Mouse (Mus musculus) cerebellum, adult 9-11 months (tissue): ENCODE measurements at regions not wholly inside any gene's neighbourhood (a gene's known extent, or its start where the extent isn't known, plus 50 kb on each side); places are given as distances from the start of the nearest gene placed in this dataset.

Experiments used
- DNase-seq: peaks from one replicate; pipeline ENCODE4 v3.0.0; 2022

DNA sequence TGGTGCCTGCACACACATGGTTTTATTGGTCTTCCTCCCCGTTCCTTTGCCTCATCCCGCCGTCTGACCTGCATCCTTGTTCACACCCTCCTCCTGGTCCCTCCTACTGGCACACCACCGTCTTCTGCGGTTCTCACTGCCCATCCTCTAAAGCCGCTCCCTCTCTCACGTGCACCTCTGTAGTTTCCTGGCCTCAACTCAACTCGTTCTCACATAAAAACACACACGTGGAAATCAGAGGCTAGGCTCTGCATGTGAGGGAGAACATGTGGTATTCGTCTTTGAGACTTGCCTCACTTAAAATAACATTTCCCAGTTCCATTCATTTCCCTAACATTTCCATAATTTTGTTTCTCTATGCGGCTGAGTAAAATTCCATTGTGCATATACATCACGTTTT lies 69.5 kb downstream of the Aldh8a1 start:
- DNase-seq, result no peak

DNA sequence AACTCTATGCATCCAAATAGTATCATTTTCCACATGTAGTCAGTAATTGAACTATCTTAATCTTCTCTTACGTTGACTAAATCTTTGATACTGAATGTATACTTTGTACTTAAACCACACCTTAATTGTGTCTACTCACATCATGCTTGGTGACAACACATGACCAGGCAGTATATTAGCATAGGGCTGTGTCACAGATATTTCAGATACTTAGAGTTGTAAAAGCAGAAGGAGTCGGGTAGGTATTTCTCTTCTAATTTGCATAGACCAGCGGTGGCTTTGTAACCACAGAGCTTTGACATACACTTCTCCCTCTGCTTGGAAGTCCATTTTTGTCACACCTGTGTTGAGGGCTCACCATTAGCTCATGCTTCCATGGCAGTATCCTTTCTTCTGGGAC lies 71.0 kb downstream of the Aldh8a1 start:
- no peak for DNase-seq

DNA sequence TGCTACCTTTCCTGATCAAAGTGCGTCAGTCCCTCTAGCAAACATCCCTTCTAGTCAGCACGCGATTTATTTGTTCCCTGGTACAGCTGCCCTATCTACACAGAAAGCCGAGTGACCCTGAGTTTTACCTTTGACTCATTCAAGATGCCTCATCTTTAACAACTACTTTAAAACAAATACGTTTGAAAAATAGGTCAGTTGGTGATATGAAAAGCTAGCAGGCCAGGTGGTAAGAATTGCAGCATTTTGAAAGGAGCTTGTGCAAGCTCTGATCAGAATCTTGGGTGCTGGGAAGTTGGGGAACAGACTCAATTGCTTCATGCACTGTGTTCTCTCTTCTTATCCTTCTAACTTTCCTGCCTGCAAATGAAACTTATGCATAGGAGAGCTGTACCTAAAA lies 71.9 kb downstream of the Aldh8a1 start:
- DNase-seq, result no peak

DNA sequence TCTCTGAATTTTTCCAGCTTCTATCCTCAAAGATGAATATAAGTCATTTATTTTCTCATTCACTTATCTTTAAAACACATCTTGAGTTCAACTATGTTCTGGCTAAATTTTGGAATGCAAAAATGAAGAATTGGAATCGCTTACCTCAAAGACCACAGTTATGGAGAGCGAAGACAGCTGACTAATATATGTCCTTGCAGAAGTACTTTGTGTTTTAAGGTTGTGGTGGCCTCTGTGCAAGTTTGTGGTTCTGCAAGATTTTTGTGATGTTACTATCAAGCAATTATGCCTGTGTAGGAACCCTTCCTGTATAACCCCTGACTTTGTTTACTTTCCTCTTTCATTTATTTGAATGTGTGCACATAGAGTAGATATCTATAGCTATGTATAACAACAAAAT lies 75.5 kb downstream of the Aldh8a1 start:
- no peak for DNase-seq

DNA sequence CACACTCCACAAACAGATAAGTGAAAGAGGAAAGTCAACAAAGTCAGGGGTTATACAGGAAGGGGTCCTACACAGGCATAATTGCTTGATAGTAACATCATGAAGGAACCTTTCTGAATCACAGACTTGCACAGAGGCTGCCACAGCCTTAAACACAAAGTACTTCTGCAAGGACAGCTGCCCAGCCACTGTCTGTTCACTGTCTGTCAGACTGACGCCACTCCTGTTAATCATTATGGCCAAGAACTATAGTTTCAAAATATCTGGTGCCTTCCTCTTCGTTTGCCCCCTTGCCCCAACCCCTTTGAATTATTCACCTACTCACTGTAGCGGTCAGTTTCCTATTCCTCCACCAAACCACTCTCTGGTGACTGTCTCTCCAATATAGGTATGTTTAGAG lies 76.4 kb downstream of the Aldh8a1 start:
- no peak for DNase-seq

DNA sequence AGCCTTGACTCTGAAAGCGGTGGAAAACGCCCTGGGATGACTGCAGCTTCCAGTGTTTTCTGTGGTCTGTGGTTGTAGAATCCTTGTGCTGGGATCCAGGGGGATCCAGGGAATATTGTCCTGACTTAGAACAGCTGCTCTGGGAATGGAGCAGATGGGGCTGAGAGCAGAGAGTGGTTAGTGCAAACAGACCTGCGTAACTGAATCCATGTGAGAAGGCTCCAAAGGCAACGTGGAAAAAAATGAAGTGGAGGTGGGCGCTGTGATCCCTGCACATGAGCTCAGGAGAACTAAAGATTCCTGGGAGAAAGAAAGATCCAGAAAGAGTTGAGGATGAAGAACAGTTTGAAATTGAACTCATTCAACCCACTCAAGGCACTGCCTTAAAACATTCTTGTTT lies 77.1 kb downstream of the Aldh8a1 start:
- no peak for DNase-seq

DNA sequence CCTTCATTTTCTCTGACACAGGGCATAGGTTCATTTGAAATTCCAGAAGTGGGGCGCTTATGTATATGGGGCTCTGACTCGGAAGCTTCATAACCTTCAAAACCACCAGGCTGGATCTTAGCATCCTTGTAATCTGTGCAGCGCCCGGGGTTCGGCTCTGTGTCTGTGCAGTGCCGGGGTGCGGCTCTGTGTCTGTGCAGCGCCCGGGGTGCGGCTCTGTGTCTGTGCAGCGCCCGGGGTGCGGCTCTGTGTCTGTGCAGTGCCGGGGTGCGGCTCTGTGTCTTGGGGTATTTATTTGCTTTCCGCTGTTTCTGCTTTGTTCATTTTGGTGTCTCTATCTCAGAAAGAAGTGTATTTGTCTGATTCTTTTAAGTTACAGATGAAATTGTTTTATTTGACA lies 77.7 kb downstream of the Aldh8a1 start:
- DNase-seq, result no peak

DNA sequence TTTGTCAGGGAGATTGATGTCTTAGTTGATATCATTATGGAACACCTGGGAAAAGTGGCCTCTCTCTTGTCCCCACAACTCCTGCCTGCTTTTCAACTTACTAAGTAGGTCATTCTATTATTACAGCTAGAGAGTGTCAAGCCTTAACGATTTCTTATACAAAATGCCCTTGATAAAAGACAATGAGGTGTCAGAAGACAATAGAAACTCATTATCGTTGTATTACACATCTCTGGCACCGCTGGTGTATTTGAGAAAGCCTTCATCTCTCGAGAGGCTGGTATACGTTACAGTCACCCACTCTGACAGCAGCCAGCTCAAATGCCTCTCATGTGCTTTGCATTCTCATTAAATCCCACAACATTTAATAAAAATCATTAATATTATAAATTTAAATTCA lies 78.8 kb downstream of the Aldh8a1 start:
- no peak for DNase-seq

DNA sequence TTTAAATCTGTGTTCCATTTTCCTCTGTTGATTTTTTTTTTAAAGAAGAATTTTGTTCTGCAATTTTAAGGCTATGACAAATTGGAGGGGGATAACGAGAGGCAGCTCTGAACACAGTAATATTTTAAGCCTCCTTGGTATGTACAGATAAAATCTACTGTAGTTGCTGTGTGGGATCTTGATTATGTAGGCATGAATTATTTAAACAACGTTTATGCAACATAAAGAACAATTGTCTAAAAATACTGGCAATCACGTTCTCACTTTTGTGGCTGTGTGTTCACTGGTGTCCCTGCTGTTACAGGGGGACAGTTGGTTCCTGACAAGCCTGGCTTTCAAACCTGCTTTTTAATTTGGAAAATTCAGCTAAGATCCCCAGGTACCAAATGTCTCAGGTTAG lies 79.3 kb downstream of the Aldh8a1 start:
- DNase-seq, result no peak

DNA sequence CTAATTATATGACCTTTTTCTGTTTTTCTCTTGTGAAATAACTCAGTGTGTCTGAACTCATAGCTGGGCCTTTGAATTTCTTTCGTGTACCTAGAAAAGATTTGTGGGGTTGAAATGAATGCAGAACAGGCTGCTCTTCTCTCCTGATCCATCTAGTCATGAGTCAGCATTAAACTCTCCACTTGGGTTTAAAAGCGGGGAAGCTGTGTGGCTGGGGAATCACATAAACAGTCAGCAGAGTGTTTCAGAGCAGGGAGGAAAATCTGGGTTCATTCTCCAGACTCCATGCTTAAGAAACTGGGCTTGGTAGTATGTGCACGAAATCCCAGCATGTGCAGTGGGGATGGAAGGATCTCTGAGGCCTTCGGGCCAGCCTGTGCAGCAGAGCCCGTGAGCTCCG lies 79.9 kb downstream of the Aldh8a1 start:
- DNase-seq, result no peak

DNA sequence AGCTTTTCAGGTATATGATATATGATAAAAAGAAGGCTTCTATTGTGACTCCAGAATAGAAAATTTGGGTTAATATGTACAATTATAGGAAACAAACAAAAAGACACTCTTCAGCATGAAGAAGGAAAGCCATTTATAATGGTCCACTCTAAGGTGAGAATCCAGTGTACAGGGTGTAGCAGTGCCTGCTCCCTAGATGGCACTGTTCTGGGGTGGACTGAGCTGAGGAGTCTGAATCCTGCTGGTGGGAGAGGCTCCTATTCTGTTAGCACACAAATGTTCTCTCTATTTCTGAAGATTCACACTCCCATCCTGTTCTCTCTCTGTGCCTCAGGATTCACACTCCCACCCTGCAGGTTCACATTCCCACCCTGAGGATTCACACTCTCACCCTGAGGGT lies 81.5 kb downstream of the Aldh8a1 start:
- no peak for DNase-seq

DNA sequence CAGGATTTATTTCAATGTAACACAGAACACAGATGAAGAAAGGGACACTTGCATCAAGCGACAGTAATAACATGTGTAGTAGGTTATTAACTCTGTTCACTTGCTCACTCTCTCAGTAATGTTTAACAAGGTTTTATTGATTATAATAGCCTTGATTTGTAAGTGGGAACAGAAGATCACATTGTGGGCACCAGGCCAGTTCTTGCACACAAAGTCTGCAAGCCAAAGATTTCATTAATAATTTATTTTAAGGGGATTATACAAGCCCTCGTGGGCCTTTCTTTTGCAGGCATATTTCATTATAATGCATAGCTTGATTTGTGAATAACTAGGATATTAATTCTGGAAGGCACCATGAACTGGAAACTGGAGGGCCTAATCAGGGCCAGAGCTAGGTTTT lies 83.0 kb downstream of the Aldh8a1 start:
- DNase-seq, result no peak

DNA sequence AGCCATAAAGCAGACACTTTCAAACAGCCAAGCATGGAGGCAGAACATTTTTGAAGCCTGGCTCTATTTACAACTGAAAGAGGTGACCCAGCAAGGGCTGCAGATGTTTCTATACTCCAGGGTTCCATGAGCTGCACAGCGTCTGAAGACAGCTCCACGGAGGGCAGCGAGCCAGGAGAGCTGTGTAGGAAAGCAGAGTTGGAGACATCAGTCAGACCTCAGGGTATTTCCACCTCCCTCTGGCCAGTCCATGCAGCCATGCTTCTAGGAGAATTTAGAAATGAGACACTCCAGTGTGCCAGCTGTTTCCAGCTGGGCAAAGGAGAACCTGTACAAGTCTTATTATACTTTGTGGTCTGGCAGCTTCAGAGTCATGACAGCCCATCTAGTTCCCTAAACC lies 85.8 kb downstream of the Aldh8a1 start:
- DNase-seq, result no peak

DNA sequence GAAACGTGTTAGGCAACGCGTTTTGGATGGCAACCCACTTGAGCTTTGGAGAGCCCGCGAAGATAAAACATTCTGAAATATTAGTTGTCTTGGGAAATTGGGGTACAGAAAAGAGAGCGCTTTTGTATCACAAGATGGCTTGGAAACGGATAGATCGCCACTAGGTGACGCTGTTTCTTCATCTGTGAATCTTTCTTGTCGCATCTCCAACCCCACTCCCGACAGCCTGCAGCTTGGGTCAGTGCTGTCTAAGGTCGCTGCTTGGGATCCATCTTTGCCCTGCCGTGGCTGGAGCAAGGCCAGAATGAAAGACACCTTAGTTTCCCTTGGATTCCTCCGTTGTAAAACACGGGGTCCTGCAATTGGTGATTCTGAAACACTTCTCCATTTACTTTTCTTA lies 88.3 kb downstream of the Aldh8a1 start:
- peak; percentile 75 for DNase-seq

DNA sequence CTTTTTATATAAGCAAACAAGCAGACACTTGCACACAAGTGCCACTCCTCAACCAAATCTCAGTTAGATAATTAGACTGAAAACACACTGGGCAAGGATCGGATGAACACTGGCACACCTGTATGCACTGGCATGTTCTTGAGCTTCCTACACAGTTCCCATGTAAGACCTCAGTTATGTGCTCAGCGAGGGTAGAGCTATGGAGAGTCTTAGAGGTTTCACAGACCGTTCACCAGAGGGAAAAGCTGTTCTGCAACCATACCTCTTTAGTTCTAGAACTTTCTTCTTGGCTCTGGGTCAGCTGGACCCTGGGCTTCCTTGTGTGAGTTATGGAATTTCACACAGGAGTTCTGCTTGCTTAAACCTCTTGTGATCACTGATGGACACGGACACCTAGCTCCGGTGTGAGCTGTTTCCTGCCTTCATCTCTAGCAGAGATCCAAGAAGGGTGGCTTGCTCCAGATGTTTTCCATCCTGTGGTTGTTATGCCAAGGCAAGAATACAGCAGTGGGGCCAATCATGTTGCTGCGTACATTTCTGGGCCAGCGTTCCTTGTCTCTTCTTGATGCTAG lies 88.8 kb downstream of the Aldh8a1 start:
- DNase-seq, result no peak

DNA sequence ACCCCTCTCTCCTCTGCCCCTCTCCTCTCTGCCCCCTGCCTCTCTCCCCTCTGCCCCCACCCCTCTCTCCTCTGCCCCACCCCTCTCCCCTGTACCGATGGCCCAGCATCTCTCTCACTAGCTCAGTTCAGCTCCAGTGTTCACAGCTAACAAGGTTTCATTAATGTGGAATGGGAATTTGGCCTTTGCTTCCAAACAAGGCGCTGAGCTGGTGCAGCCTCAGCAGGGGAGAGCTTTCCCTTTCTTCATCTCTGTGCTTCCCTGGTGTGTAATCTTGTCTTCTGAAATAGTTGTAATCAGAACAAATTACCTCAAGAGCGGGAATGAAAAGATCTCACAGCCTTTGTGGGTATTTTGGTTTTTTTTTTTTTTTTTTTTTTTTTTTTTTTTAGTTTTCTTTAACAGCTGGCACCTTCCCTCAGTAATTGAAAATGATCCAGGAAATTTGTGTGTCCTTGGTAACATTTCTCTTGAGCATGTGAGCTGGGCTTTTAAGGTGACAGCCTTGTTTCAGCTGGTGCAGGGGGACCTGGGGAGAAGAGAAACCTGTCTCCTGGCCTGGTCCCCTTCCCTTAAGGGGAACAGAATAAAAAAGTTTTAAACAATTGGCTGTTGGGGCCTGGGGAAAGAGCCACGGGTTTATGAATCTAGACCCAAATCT lies 90.5 kb downstream of the Aldh8a1 start:
- DNase-seq, result no peak

DNA sequence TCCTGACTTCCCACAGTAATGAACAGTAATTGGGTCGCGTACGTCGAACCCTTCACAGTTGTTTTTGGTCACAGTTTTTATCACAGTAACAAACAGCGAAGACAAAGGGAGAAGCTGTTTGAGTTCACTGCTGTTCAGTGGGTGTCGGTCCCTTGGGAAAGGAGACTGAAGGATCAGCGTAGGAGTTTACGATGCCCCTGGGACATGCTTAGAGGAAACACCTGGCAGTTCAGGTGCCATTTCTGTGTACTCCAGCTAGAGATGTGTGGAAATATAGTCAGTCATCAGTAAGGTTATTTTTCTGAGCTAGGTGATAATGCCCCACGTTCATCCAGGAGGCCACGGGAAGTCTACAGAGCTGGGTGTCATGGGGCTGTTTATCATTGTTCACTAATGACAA lies 91.3 kb downstream of the Aldh8a1 start:
- no peak for DNase-seq

DNA sequence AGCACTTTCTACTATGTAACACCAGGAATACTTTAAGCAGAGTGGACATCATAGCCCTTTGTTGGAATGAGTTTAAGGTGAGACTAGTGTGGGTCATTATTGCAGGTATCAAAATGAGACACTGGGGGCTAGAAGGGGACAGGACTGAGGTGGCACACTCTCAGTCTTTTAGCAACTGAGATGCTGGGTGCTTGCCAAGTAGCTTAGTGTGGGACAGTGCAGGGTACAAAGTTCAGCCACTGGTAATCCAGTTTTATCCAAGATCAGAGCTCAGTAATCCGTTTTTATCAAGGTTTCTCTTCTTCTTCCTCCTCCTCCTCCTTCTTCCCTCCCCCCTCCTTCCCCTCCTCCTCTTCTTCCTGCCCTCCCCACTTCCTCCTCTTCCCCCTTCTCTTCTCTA lies 92.9 kb downstream of the Aldh8a1 start:
- DNase-seq, result no peak

DNA sequence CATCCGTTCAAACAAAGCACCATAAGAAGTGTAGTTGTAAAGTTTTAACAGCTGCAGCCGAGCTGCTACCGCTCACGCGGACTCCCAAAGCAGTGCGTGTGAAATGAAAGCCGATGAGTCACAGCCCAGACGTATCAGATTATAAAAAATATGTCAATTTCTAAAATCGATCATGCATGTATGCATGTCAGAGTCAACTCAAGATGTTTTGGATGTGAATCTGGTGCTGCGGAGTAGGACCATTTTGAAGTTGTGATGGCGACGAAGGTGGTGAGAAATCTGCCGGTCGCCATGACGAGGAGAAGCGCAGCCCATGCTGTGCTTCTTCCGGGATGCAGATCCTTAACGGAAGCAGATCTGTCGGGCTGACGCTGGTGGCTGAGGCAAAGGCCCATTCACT lies 93.5 kb downstream of the Aldh8a1 start:
- DNase-seq, result no peak

DNA sequence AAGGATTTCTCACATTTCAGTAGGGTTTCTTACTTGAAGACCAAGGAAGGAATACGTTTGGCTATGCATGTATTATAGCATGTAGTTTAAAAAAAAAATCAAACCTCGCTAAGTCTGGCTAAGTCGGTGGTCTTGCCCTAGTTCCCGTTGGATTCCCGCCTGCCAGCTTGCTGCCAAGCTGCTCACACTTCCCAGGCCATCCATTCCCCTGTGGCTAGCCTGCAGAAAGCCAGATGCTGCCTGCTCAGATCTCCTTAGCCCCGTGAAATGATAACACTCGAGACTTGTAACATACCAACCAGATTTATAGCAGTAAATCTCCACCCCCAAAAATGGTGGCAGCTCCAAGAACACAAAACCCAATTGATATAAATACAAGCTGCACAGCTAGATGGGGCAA lies 97.2 kb downstream of the Aldh8a1 start:
- DNase-seq, result no peak

DNA sequence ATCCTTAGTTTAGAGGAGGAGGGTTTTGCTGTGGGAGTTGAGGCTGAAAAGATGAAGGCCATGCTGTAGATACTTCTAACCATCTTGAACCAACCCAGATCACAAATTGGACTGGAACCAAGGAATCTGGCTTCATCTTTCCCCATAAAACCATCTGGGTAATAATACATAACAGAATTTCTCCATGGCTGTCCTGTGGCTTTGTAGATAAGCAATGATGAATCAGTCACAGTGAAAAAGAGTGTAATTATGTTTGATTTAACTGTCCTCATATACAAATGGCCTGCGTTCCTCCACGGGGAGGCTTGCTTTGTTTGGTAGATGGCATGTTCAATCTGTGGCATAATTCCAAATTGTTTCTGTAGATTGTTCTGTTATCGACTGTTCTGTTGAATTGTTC lies 100.9 kb downstream of the Aldh8a1 start:
- no peak for DNase-seq

DNA sequence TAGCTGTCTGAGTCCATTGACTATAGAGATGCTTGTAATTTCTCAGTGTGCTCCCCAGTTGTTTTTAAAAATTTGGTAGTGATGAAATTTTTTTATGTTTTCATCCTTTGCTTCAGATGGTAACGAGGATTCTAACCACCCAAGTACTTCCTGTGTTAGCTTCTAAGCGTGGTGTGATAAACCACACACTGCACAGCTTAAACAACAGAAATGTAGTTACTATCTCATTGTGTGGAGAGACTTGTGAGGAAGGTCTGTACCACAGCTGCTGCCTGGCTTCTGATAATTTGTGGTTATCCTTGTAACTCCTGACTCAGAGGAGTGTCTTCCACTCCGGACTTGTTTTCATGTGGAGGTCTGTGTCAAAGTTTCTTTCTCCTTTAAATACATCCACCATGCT lies 102.3 kb downstream of the Aldh8a1 start:
- DNase-seq, result no peak

DNA sequence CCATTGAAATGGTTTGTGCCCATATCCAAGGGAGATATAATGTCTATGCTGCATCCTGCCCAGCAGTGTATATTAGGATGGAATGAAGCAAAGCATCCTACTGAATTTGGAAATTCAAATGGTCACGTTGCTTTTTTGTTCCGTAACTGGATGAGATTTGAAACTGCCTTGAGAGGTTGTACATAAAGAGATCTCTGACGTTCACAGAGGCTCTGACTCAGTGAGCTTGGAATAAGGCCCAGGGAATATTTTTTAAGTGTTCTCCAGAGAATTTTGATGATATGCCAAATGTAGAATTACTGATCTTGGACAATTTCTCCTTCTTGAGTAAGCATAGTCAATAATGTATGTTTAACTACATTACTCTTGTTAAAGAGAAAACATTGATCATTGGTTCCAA lies 104.2 kb downstream of the Aldh8a1 start:
- no peak for DNase-seq

DNA sequence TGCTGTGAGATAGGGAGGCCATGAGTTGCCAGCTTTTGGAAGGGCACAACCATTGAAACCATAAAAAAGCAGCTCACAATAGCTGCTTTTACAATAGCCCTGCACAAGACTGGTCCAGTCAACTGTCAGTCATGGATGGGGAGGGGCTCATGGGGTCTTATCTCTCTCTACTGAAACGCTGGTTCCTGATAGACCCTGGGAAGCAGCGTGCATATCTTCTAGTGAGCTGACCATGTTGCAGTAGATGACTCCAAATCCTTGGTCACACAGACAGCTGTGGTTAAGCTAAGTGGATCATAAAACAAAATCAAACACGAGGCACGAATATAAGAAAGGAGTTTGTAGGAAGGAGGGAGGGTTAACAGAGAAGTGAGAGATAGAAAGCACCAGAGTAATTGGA lies 105.0 kb downstream of the Aldh8a1 start:
- DNase-seq, result no peak

DNA sequence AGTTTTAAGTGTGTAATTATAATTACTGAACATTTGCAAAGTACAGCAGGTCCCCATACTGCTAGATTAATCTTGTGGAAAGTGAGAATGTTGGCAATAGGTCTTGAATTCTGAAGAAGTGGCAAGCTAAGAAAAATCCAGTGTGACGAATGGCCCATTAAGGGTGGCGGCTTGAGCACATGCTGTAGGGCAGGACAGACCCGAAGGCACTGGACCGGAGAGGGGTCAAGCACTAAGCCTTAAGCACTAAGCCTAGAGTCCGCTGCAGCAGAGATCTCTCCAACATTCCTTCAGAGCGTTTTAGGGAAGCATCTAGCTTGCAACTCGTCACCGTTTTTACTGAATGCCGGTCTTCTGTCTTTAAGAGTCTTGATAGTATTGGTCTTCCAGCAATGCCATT lies 105.6 kb downstream of the Aldh8a1 start:
- DNase-seq, result no peak

DNA sequence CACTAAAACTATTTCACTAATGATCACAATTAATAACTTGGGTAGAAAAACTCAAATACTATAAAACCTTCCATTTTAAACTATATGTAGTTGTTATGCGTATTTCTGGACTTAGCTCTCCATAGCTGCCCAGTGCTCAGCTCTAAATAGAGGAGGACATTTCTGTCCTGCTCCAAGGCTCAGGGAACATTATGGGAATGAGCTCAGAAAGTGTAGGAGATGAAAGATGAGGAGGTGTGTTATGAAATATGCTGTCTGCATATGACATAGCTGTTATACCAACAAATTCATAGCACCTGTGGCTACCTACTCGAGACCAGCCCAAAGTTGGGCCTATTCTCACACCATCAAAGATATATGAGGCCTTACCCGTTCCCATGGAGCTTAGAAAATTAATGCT lies 106.3 kb downstream of the Aldh8a1 start:
- no peak for DNase-seq
